Mouse (Mus musculus): ENCODE data around the gene Smyd3.

DNA sequence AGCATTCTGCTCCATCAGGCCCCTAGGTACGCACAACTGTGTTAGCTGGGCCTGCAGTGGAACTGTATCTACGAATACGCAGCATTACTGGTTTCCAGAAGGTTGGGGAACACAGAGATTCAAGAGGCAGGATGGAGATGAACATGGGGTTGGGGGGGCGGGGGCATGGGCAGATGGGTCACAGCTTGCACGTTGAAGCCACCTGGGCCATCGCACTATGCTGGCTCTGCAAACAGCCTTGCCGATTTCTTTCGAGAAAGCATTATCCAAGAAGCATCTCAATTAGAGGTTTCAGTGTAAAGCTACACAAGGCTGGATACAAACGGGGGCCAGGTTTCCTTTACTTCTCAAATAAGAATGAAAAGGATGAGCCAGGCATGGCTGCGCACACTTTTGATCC is 348.7 kb downstream of the Smyd3 start:
- TF ChIP-seq CTCF (IDR thresholded peaks at IDR 0.05; ENCODE audit: low read depth) (no peak), EP300 (optimal IDR thresholded peaks at IDR 0.05) (no peak)

Measured in stomach, postnatal 0 days (tissue).